Mouse (Mus musculus) forebrain, embryonic 15.5 days (tissue): ENCODE measurements around the gene Rims4. TPM values are rescaled to one million over a fixed set of nuclear protein-coding genes. Genes with fewer than 3 reads are reported as not detected.
A peak's percentile ranks its signal among the peaks of the same experiment; 100 is the strongest.

ENCODE experiments used
- ATAC-seq: fragments of 200-750 bp; cut with Nextera tagmentation; replicated peaks from 2 replicates; pipeline ENCODE4 v1.8.0; 2017; ENCODE audit warnings: mild to moderate bottlenecking, moderate TSS enrichment, moderate library complexity
- H3K27ac ChIP-seq: fragments of 300-500 bp; sonication (generic); replicated peaks from 2 replicates; pipeline ENCODE4 v1.5.1; 2015; ENCODE audit warnings: mild to moderate bottlenecking, inconsistent platforms
- H3K27me3 ChIP-seq: fragments of 300-500 bp; sonication (generic); 2 replicates; pipeline ENCODE4 v1.6.1; 2015; ENCODE audit warnings: inconsistent platforms
- H3K36me3 ChIP-seq: fragments of 300-500 bp; sonication (generic); 2 replicates; pipeline ENCODE4 v1.6.1; 2015; ENCODE audit warnings: mild to moderate bottlenecking, inconsistent platforms
- H3K4me1 ChIP-seq: fragments of 300-500 bp; sonication (generic); 2 replicates; pipeline ENCODE4 v1.6.1; 2015; ENCODE audit warnings: inconsistent platforms
- H3K4me2 ChIP-seq: fragments of 300-500 bp; sonication (generic); replicated peaks from 2 replicates; pipeline ENCODE4 v1.6.1; 2015; ENCODE audit warnings: mild to moderate bottlenecking, inconsistent platforms
- H3K4me3 ChIP-seq: fragments of 300-500 bp; sonication (generic); 2 replicates; pipeline ENCODE4 v1.5.1; 2015; ENCODE audit warnings: mild to moderate bottlenecking, inconsistent platforms
- H3K9ac ChIP-seq: fragments of 300-500 bp; sonication (generic); replicated peaks from 2 replicates; pipeline ENCODE4 v1.6.1; 2015; ENCODE audit warnings: mild to moderate bottlenecking, inconsistent platforms
- H3K9me3 ChIP-seq: fragments of 300-500 bp; sonication (generic); 2 replicates; pipeline ENCODE4 v1.6.1; 2016; ENCODE audit warnings: inconsistent platforms
- WGBS: fragments of 180-500 bp; shearing (Covaris S2); methylation state at CpG from one replicate; pipeline ENCODE4 v1.1.7; 2015; ENCODE audit warnings: mixed read lengths; 5-methylcytosine and 5-hydroxymethylcytosine counted together
- polyA plus RNA-seq: library from polyadenylated mRNA; unstranded; fragments of >200 nt; fragmentation: Nextera tagmentation; extraction: Ambion mirVana; gene quantifications from 2 replicates; pipeline ENCODE4 v1.2.1, GENCODE M21; 2015

The Rims4 gene
- polyA plus RNA-seq, 1 experiment from 2014 or later, result 7.7 TPM

DNA sequence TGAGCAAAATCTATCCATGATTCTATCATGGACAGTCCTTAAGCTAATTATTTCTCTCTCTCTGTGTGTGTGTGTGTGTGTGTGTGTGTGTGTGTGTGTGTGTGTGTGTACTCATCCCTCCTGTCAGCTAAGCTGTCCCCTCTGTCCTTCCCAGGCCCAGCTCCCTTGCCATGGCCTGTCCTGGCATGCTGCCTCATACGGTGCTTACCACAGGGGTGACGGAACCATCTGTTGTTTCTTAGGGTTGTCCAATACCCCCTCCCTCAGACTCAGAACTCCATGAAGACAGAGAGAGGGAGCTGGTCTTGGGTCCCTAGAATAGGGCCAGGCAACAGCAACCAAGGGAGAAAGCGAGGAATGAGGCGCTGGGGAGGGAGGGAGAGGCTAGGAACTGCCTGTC lies 14.2 kb downstream of the Rims4 start:
- Histone ChIP-seq H3K4me2 (no peak overlapping the region), H3K36me3 (no peaks in the 10 kb centered on the region), H3K9ac (no peak overlapping the region), H3K4me1 (0 out of 2 replicates have a peak, but pooled peaks cover 3% of the 10 kb centered on the region), H3K27ac (no peak overlapping the region), H3K27me3 (no peaks in the 10 kb centered on the region), H3K9me3 (no peaks in the 10 kb centered on the region), H3K4me3 (no peak overlapping the region)
- ATAC-seq, result no peak
- WGBS, result 82% methylated on average over 4 of the region's 4 CpGs

GRCm38 (mm10) chr2:163903461-163903860 lies 15.0 kb downstream of the Rims4 start:
- H3K4me2 ChIP-seq, result no peak overlapping the region
- WGBS, result 73% methylated on average over 11 of the region's 11 CpGs
- no peak overlapping the region for H3K27ac ChIP-seq
- ATAC-seq, result no peak
- H3K27me3 ChIP-seq, result no peaks in the 10 kb centered on the region
- H3K4me3 ChIP-seq, result no peak overlapping the region
- no peaks in the 10 kb centered on the region for H3K36me3 ChIP-seq
- 0 out of 2 replicates have a peak, but pooled peaks cover 3% of the 10 kb centered on the region for H3K4me1 ChIP-seq
- H3K9ac ChIP-seq, result no peak overlapping the region
- no peaks in the 10 kb centered on the region for H3K9me3 ChIP-seq

GRCm38 (mm10) chr2:163902448-163902847 lies 16.0 kb downstream of the Rims4 start:
- Histone ChIP-seq H3K4me1 (0 out of 2 replicates have a peak, but pooled peaks cover 3% of the 10 kb centered on the region), H3K36me3 (no peaks in the 10 kb centered on the region), H3K27ac (no peak overlapping the region), H3K9me3 (no peaks in the 10 kb centered on the region), H3K9ac (no peak overlapping the region), H3K4me2 (no peak overlapping the region), H3K27me3 (no peaks in the 10 kb centered on the region), H3K4me3 (no peak overlapping the region)
- 90% methylated on average over 4 of the region's 4 CpGs for WGBS
- no peak for ATAC-seq

GRCm38 (mm10) chr2:163901043-163901442 lies 17.4 kb downstream of the Rims4 start:
- H3K4me1 ChIP-seq, result 0 out of 2 replicates have a peak, but pooled peaks cover 3% of the 10 kb centered on the region
- WGBS, result 88% methylated on average over 7 of the region's 7 CpGs
- no peak overlapping the region for H3K9ac ChIP-seq
- no peaks in the 10 kb centered on the region for H3K9me3 ChIP-seq
- H3K36me3 ChIP-seq, result no peaks in the 10 kb centered on the region
- no peak overlapping the region for H3K4me3 ChIP-seq
- no peaks in the 10 kb centered on the region for H3K27me3 ChIP-seq
- no peak for ATAC-seq
- H3K27ac ChIP-seq, result no peak overlapping the region
- no peak overlapping the region for H3K4me2 ChIP-seq

GRCm38 (mm10) chr2:163899910-163900411 lies 18.5 kb downstream of the Rims4 start:
- Histone ChIP-seq H3K9ac (no peak overlapping the region), H3K27ac (0 out of 2 replicates have a peak overlapping the region, but pooled peaks have one; percentile 15), H3K27me3 (no peaks in the 10 kb centered on the region), H3K9me3 (no peaks in the 10 kb centered on the region), H3K4me3 (no peak overlapping the region), H3K4me1 (0 out of 2 replicates have a peak, but pooled peaks cover 3% of the 10 kb centered on the region), H3K4me2 (no peak overlapping the region), H3K36me3 (no peaks in the 10 kb centered on the region)
- 58% methylated on average over 14 of the region's 14 CpGs for WGBS
- ATAC-seq, result no peak

DNA sequence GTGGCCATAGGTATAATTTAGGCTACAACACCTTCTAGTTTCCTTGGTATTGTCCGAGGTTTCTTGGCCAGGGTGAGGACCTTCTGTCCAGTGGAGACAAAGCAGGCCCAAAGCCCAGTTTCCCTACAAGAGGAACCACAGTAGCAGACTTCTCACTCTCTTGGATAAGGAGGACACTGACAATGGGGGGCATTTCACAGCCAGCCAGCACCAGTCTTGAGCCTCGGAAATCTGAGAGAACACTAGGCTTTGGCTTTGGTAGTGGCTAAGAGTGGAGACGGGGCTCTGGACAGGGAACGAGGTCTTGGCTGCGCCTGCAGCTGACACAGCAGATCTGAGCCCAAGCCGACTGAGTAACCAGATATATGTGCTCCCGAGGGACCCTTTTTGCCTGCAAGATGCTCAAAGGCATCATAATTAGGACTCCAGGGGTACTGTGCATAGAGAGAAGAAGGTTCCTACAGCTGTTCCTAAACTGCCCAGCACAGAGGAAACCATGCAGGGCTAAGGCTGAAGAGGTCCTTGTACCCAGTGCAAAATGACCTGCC lies 20.4 kb downstream of the Rims4 start:
- Histone ChIP-seq H3K27me3 (no peaks in the 10 kb centered on the region), H3K9ac (no peak overlapping the region), H3K4me3 (no peak overlapping the region), H3K4me1 (0 out of 2 replicates have a peak, but pooled peaks cover 3% of the 10 kb centered on the region), H3K4me2 (no peak overlapping the region), H3K36me3 (no peaks in the 10 kb centered on the region), H3K9me3 (no peaks in the 10 kb centered on the region), H3K27ac (no peak overlapping the region)
- WGBS, result 80% methylated on average over 7 of the region's 7 CpGs
- no peak for ATAC-seq

- H3K4me1 ChIP-seq, result 0 out of 2 replicates have a peak, but pooled peaks cover 3% of the 10 kb centered on the region
- no peak overlapping the region for H3K9ac ChIP-seq
- no peak overlapping the region for H3K4me2 ChIP-seq
- H3K27ac ChIP-seq, result no peak overlapping the region
- no peak for ATAC-seq
- 95% methylated on average over 7 of the region's 7 CpGs for WGBS
- no peaks in the 10 kb centered on the region for H3K27me3 ChIP-seq
- H3K36me3 ChIP-seq, result no peaks in the 10 kb centered on the region
- H3K9me3 ChIP-seq, result no peaks in the 10 kb centered on the region
- no peak overlapping the region for H3K4me3 ChIP-seq
Observed at GRCm38 (mm10) chr2:163897026-163897425, 21.5 kb downstream of the Rims4 start.

DNA sequence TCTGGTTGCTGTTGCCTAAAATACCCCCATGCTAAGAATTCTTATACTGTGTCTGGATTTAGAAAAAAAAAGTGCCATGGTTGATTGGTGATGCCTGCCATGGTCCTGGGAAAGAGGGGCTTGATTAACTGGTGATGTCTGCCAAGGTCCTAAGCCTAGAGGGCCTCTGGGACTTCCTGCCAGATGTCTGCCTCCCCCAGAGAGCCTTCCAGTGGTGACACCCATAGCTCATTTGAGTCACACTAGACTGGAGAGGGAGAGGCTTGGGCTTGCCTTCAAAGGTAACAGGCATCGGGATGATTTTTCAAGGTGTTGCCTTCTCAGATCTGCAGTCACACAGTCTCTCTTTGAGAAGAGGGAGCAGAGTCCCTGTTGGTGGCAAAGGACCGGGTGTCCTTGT lies 23.3 kb downstream of the Rims4 start:
- Histone ChIP-seq H3K27me3 (no peaks in the 10 kb centered on the region), H3K27ac (no peak overlapping the region), H3K9ac (no peak overlapping the region), H3K4me2 (no peak overlapping the region), H3K4me1 (0 out of 2 replicates have a peak, but pooled peaks cover 8% of the 10 kb centered on the region), H3K36me3 (no peaks in the 10 kb centered on the region), H3K9me3 (no peaks in the 10 kb centered on the region), H3K4me3 (no peak overlapping the region)
- ATAC-seq, result no peak
- WGBS, result 86% methylated on average over 2 of the region's 2 CpGs

- Histone ChIP-seq H3K27me3 (no peaks in the 10 kb centered on the region), H3K4me3 (no peak overlapping the region), H3K4me1 (0 out of 2 replicates have a peak, but pooled peaks cover 7% of the 10 kb centered on the region), H3K9ac (no peak overlapping the region), H3K36me3 (no peaks in the 10 kb centered on the region), H3K4me2 (no peak overlapping the region), H3K27ac (no peak overlapping the region), H3K9me3 (no peaks in the 10 kb centered on the region)
- ATAC-seq, result no peak
- WGBS, result 72% methylated on average over 7 of the region's 7 CpGs
Observed at GRCm38 (mm10) chr2:163893446-163894370, 24.8 kb downstream of the Rims4 start.

GRCm38 (mm10) chr2:163891271-163891670 lies 27.2 kb downstream of the Rims4 start:
- Histone ChIP-seq H3K4me3 (no peak overlapping the region), H3K9ac (no peak overlapping the region), H3K27ac (0 out of 2 replicates have a peak overlapping the region, but pooled peaks have one; percentile 27), H3K4me1 (0 out of 2 replicates have a peak, but pooled peaks cover 7% of the 10 kb centered on the region), H3K36me3 (no peaks in the 10 kb centered on the region), H3K27me3 (no peaks in the 10 kb centered on the region), H3K9me3 (no peaks in the 10 kb centered on the region), H3K4me2 (no peak overlapping the region)
- no peak for ATAC-seq
- WGBS, result 91% methylated on average over 11 of the region's 11 CpGs

DNA sequence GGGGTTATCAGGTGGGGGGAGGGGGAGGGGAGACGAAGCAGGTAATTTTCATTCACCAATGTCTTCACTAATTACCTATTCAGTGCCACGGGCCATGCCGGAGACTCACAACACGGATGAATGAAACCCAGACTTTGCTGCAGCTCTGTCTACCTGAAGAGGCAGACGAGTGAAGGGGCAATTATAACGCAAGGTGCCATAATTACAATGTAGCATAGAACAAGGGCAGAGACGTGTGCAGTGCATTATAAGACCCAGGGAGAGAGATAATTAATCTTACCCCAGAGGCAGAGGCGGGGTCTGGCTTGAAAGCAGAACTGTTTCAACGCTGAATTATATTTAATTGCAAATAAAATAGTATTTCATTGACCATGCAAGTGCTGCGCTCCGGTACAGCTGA lies 27.9 kb downstream of the Rims4 start:
- Histone ChIP-seq H3K27ac (peak overlapping the region; percentile 27; the same call in 1 of the 2 replicates), H3K9me3 (no peaks in the 10 kb centered on the region)

DNA sequence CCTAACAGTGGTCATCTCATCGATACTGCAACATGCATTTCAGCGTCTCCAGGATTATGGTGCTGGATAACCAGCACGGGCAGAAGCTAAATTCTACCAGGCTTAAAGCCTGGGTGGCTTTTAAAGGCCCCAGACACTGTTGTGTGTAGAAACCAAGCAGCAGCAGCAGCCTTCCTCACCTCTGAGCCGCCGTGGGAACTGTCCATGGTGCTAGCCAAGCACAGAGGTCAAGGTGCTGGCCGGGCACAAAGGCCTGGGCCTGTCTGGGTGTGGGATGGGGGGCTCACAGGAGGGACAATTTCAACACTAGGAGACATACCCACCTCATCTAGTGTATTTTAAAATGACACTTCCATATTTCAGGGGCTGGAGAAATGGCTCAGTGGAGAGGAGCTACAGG lies 29.1 kb downstream of the Rims4 start:
- H3K4me3 ChIP-seq, result no peak overlapping the region
- no peak overlapping the region for H3K9ac ChIP-seq
- H3K4me2 ChIP-seq, result no peak overlapping the region
- H3K9me3 ChIP-seq, result no peaks in the 10 kb centered on the region
- ATAC-seq, result no peak
- no peak overlapping the region for H3K27ac ChIP-seq
- H3K27me3 ChIP-seq, result no peaks in the 10 kb centered on the region
- WGBS, result 52% methylated on average over 6 of the region's 6 CpGs
- H3K4me1 ChIP-seq, result 0 out of 2 replicates have a peak, but pooled peaks cover 7% of the 10 kb centered on the region
- no peaks in the 10 kb centered on the region for H3K36me3 ChIP-seq

More for the DNA sequence above, 27.9 kb downstream of the Rims4 start:
- 32% methylated on average over 11 of the region's 11 CpGs for WGBS
- Histone ChIP-seq H3K36me3 (no peaks in the 10 kb centered on the region), H3K4me3 (no peak overlapping the region), H3K4me2 (no peak overlapping the region), H3K27me3 (no peaks in the 10 kb centered on the region), H3K9ac (no peak overlapping the region), H3K4me1 (0 out of 2 replicates have a peak, but pooled peaks cover 7% of the 10 kb centered on the region)
- ATAC-seq, result no peak
